Mouse (Mus musculus): ENCODE measurements around the gene Map4k3.
"Not testable (repeated sequence)": the region's sequence is repeated elsewhere in the genome, so short reads cannot be mapped to it uniquely, and the experiment has no call there.

DNA sequence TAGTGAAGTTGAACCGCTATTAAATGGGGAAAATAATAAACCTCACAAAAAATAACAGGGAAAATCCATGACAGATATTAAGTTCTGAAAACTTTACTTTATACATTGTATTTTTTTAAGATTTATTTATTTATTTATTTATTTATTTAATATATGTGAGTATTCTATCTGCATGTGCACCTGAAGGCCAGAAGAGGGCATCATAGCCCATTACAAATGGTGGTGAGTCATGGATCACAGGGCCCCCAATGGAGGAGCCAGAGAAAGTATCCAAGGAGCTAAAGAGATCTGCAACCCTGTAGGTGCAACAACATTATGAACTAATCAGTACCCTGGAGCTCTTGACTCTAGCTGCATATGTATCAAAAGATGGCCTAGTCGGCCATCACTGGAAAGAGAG, 158.6 kb downstream of the Map4k3 start:
- not testable (repeated sequence) for TF ChIP-seq EP300 (IDR thresholded peaks at IDR 0.05; ENCODE audit: insufficient read depth, low read depth, low read length); POLR2A (IDR thresholded peaks at IDR 0.05; ENCODE audit: insufficient read depth, low read length)

Measured in ES-Bruce4 (cell line).